Mouse (Mus musculus): ENCODE measurements around the gene Xkr7. TPM values are rescaled to one million over a fixed set of nuclear protein-coding genes. Genes with fewer than 3 reads are reported as not detected.

Xkr7 gene
- total RNA-seq, 1 experiment = 0.36 TPM

- H3K27ac ChIP-seq (ENCODE audit: insufficient read depth, low read depth, low read length, poor library complexity, severe bottlenecking) = no peak overlapping the region
- no peak for DNase-seq (ENCODE audit: low read depth, low spot score)
- H3K36me3 ChIP-seq (ENCODE audit: control insufficient read depth, insufficient read depth, low read length, poor library complexity, severe bottlenecking) = no peaks in the 10 kb centered on the region; the same call in 1 of the 2 replicates
- TF ChIP-seq ZNF384 (IDR thresholded peaks at IDR 0.05; ENCODE audit: low read depth, low read length) (no peak), MAFK (IDR thresholded peaks at IDR 0.05; ENCODE audit: insufficient read depth, low read depth, low read length) (no peak), ZC3H11A (IDR thresholded peaks at IDR 0.05; ENCODE audit: borderline replicate concordance, low read depth, low read length) (no peak), HCFC1 (IDR thresholded peaks at IDR 0.05; ENCODE audit: borderline replicate concordance, insufficient read depth, low read length) (no peak), CHD2 (IDR thresholded peaks at IDR 0.05; ENCODE audit: low read depth, low read length) (no peak)
- peaks cover 0 to 20% of the 10 kb centered on the region in 2 experiments; a peak in 2 of 4 replicates for H3K4me1 ChIP-seq (ENCODE audit: control insufficient read depth in 2 of 2, insufficient read depth in 2 of 2, low read length in 2 of 2, poor library complexity in 1 of 2)
- no peaks in the 10 kb centered on the region for H3K9me3 ChIP-seq (ENCODE audit: control insufficient read depth, insufficient read depth, low read depth, low read length)
- no peak overlapping the region for H3K9ac ChIP-seq (ENCODE audit: insufficient read depth, low read depth, low read length, poor library complexity, severe bottlenecking)
- in situ Hi-C loops (cut with MboI; ENCODE audit: low sequenced_read_pairs in 2 of 2, unreplicated experiment in 2 of 2) = no loop called here
- H3K4me3 ChIP-seq (ENCODE audit: insufficient read depth in 1 of 2, low read depth in 1 of 2, low read length in 2 of 2, poor library complexity in 1 of 2, severe bottlenecking in 1 of 2) = no peak overlapping the region
These were observed 35.3 kb downstream of the Xkr7 start for GRCm38 (mm10) chr2:153066991-153067390.

GRCm38 (mm10) chr2:153070762-153071490 lies 39.3 kb downstream of the Xkr7 start:
- Histone ChIP-seq H3K9ac (ENCODE audit: insufficient read depth, low read depth, low read length, poor library complexity, severe bottlenecking) (no peak overlapping the region), H3K9me3 (ENCODE audit: control insufficient read depth, insufficient read depth, low read depth, low read length) (no peaks in the 10 kb centered on the region), H3K36me3 (ENCODE audit: control insufficient read depth, insufficient read depth, low read length, poor library complexity, severe bottlenecking) (no peaks in the 10 kb centered on the region; the same call in 1 of the 2 replicates), H3K4me1 (ENCODE audit: control insufficient read depth in 2 of 2, insufficient read depth in 2 of 2, low read length in 2 of 2, poor library complexity in 1 of 2) (peaks cover 0 to 14% of the 10 kb centered on the region in 2 experiments; a peak in 2 of 4 replicates), H3K27ac (ENCODE audit: insufficient read depth, low read depth, low read length, poor library complexity, severe bottlenecking) (no peak overlapping the region), H3K4me3 (ENCODE audit: insufficient read depth in 1 of 2, low read depth in 1 of 2, low read length in 2 of 2, poor library complexity in 1 of 2, severe bottlenecking in 1 of 2) (peak overlapping the region; percentile 1 to 55; a peak in 2 of 4 replicates)
- in situ Hi-C loops (cut with MboI; ENCODE audit: low sequenced_read_pairs in 2 of 2, unreplicated experiment in 2 of 2) = no loop called here
- TF ChIP-seq ZC3H11A (IDR thresholded peaks at IDR 0.05; ENCODE audit: borderline replicate concordance, low read depth, low read length) (no peak), ZNF384 (IDR thresholded peaks at IDR 0.05; ENCODE audit: low read depth, low read length) (no peak), MAFK (IDR thresholded peaks at IDR 0.05; ENCODE audit: insufficient read depth, low read depth, low read length) (no peak)
- peak; percentile 62 for DNase-seq (ENCODE audit: low read depth, low spot score)

GRCm38 (mm10) chr2:153071491-153072184 lies 40.0 kb downstream of the Xkr7 start:
- H3K36me3 ChIP-seq (ENCODE audit: control insufficient read depth, insufficient read depth, low read length, poor library complexity, severe bottlenecking) = no peaks in the 10 kb centered on the region; the same call in 1 of the 2 replicates
- no peaks in the 10 kb centered on the region for H3K9me3 ChIP-seq (ENCODE audit: control insufficient read depth, insufficient read depth, low read depth, low read length)
- in situ Hi-C loops (cut with MboI; ENCODE audit: low sequenced_read_pairs in 2 of 2, unreplicated experiment in 2 of 2) = no loop called here
- H3K9ac ChIP-seq (ENCODE audit: insufficient read depth, low read depth, low read length, poor library complexity, severe bottlenecking) = peak overlapping the region; percentile 52
- H3K4me3 ChIP-seq (ENCODE audit: insufficient read depth in 1 of 2, low read depth in 1 of 2, low read length in 2 of 2, poor library complexity in 1 of 2, severe bottlenecking in 1 of 2) = peak overlapping the region; percentile 55 to 66
- no peak for DNase-seq (ENCODE audit: low read depth, low spot score)
- H3K4me1 ChIP-seq (ENCODE audit: control insufficient read depth in 2 of 2, insufficient read depth in 2 of 2, low read length in 2 of 2, poor library complexity in 1 of 2) = peaks cover 0 to 11% of the 10 kb centered on the region in 2 experiments; a peak in 2 of 4 replicates
- H3K27ac ChIP-seq (ENCODE audit: insufficient read depth, low read depth, low read length, poor library complexity, severe bottlenecking) = no peak overlapping the region
- TF ChIP-seq MAFK (IDR thresholded peaks at IDR 0.05; ENCODE audit: insufficient read depth, low read depth, low read length) (no peak), HCFC1 (IDR thresholded peaks at IDR 0.05; ENCODE audit: borderline replicate concordance, insufficient read depth, low read length) (no peak), ZC3H11A (IDR thresholded peaks at IDR 0.05; ENCODE audit: borderline replicate concordance, low read depth, low read length) (no peak), ZNF384 (IDR thresholded peaks at IDR 0.05; ENCODE audit: low read depth, low read length) (no peak), CHD2 (IDR thresholded peaks at IDR 0.05; ENCODE audit: low read depth, low read length) (no peak)

- Histone ChIP-seq H3K36me3 (ENCODE audit: control insufficient read depth, insufficient read depth, low read length, poor library complexity, severe bottlenecking) (no peaks in the 10 kb centered on the region), H3K4me1 (ENCODE audit: control insufficient read depth in 2 of 2, insufficient read depth in 2 of 2, low read length in 2 of 2, poor library complexity in 1 of 2) (peaks cover 0 to 2% of the 10 kb centered on the region in 2 experiments; a peak in 1 of 4 replicates), H3K9ac (ENCODE audit: insufficient read depth, low read depth, low read length, poor library complexity, severe bottlenecking) (no peak overlapping the region), H3K4me3 (ENCODE audit: insufficient read depth in 1 of 2, low read depth in 1 of 2, low read length in 2 of 2, poor library complexity in 1 of 2, severe bottlenecking in 1 of 2) (no peak overlapping the region), H3K9me3 (ENCODE audit: control insufficient read depth, insufficient read depth, low read depth, low read length) (no peaks in the 10 kb centered on the region), H3K27ac (ENCODE audit: insufficient read depth, low read depth, low read length, poor library complexity, severe bottlenecking) (no peak overlapping the region)
- in situ Hi-C loops (cut with MboI; ENCODE audit: low sequenced_read_pairs in 2 of 2, unreplicated experiment in 2 of 2) = no loop called here
- TF ChIP-seq ZC3H11A (IDR thresholded peaks at IDR 0.05; ENCODE audit: borderline replicate concordance, low read depth, low read length) (no peak), CHD2 (IDR thresholded peaks at IDR 0.05; ENCODE audit: low read depth, low read length) (no peak), HCFC1 (IDR thresholded peaks at IDR 0.05; ENCODE audit: borderline replicate concordance, insufficient read depth, low read length) (no peak), ZNF384 (IDR thresholded peaks at IDR 0.05; ENCODE audit: low read depth, low read length) (no peak), MAFK (IDR thresholded peaks at IDR 0.05; ENCODE audit: insufficient read depth, low read depth, low read length) (no peak)
- no peak for DNase-seq (ENCODE audit: low read depth, low spot score)
These were observed 43.0 kb downstream of the Xkr7 start for GRCm38 (mm10) chr2:153074651-153075050.
